Mouse (Mus musculus): ENCODE data around the gene Asb16. TPM values are rescaled to one million over a fixed set of nuclear protein-coding genes. Genes with fewer than 3 reads are reported as not detected.

Gene Asb16
- polyA plus RNA-seq, 1 experiment from 2014 or later: not detected

GRCm38 (mm10) chr11:102319410-102319792 lies 50.9 kb downstream of the Asb16 start, which contains the start of gene Ubtf:
Gene Ubtf (minus strand): TSS chr11:102319742.
- Histone ChIP-seq H3K36me3 (peaks cover 13% of the 10 kb centered on the region), H3K4me1 (peaks cover 22% of the 10 kb centered on the region), H3K9ac (peak within 1 kb of the TSS; percentile 100), H3K9me3 (replicated peaks) (no peaks in the 10 kb centered on the region), H3K4me2 (replicated peaks) (peak within 1 kb of the TSS; percentile 88), H3K27me3 (no peaks in the 10 kb centered on the region), H3K4me3 (peak within 1 kb of the TSS; percentile 100), H3K27ac (peak within 1 kb of the TSS; percentile 100)
- WGBS: under 1% methylated on average over 25 of the region's 25 CpGs
- 0 out of 2 replicates have a peak, but pooled peaks have one; percentile 9 for ATAC-seq (ENCODE audit: low FRiP score)

- H3K9me3 ChIP-seq (replicated peaks): no peaks in the 10 kb centered on the region
- under 1% methylated on average over 38 of the region's 38 CpGs for WGBS
- peak; percentile 29; the same call in 1 of the 2 replicates for ATAC-seq (ENCODE audit: low FRiP score)
- H3K9ac ChIP-seq: peak overlapping the region; percentile 100
- H3K4me2 ChIP-seq (replicated peaks): peak overlapping the region; percentile 88
- no peaks in the 10 kb centered on the region for H3K27me3 ChIP-seq
- peak overlapping the region; percentile 100 for H3K27ac ChIP-seq
- H3K4me1 ChIP-seq: peaks cover 22% of the 10 kb centered on the region
- peaks cover 6% of the 10 kb centered on the region for H3K36me3 ChIP-seq
- H3K4me3 ChIP-seq: peak overlapping the region; percentile 100
These were observed 51.6 kb downstream of the Asb16 start for GRCm38 (mm10) chr11:102319941-102320685.

DNA sequence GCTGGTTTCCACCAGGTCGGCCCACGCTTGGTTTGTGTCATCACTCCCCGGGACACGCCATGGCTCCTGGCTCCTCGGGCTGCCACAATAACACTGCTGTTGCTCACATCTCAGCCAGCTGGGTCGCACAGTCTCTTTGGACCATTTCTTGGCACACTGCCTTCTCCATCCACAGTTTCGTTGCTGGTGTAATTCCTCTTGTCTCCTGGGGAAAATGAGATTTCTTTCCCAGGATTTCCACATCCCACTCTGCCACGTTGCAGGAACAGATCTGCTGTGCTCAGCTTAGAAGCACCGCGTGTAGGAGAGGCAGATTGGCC lies 52.1 kb downstream of the Asb16 start:
- peak overlapping the region; percentile 100 for H3K4me3 ChIP-seq
- no peaks in the 10 kb centered on the region for H3K9me3 ChIP-seq (replicated peaks)
- 0 out of 2 replicates have a peak, but pooled peaks have one; percentile 27 for ATAC-seq (ENCODE audit: low FRiP score)
- peak overlapping the region; percentile 100 for H3K27ac ChIP-seq
- H3K4me1 ChIP-seq: peaks cover 17% of the 10 kb centered on the region
- H3K9ac ChIP-seq: peak overlapping the region; percentile 100
- 14% methylated on average over 10 of the region's 10 CpGs for WGBS
- H3K27me3 ChIP-seq: no peaks in the 10 kb centered on the region
- H3K4me2 ChIP-seq (replicated peaks): peak overlapping the region; percentile 88
- H3K36me3 ChIP-seq: 0 out of 2 replicates have a peak, but pooled peaks cover 2% of the 10 kb centered on the region

DNA sequence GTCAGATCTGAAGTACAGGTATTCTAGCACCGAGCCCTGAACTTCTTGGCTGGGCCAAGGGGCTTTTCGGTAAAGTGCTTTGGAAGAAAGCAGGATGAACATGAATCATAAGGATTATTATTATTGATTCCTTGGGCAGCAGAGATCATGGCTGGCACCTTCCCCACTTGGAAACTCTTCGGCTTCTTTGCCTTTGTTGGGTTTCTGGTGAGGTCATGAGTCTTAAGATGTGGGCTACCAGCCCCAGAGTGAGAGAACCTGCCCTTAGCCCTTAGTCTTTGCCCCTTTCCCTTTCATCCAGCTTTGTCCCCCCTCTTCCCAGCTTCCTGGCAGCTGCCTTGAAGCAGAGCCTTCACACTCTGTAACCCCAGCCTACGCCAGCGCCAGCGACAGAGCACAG lies 53.4 kb downstream of the Asb16 start:
- Histone ChIP-seq H3K9me3 (replicated peaks) (no peaks in the 10 kb centered on the region), H3K27ac (no peak overlapping the region), H3K4me1 (peaks cover 8% of the 10 kb centered on the region; the same call in 1 of the 2 replicates), H3K4me2 (replicated peaks) (no peak overlapping the region), H3K4me3 (no peak overlapping the region), H3K36me3 (no peaks in the 10 kb centered on the region), H3K27me3 (no peaks in the 10 kb centered on the region), H3K9ac (no peak overlapping the region)
- ATAC-seq (ENCODE audit: low FRiP score): no peak
- WGBS: 78% methylated on average over 6 of the region's 6 CpGs

GRCm38 (mm10) chr11:102323516-102323915 lies 55.0 kb downstream of the Asb16 start:
- Histone ChIP-seq H3K9me3 (replicated peaks) (no peaks in the 10 kb centered on the region), H3K27ac (no peak overlapping the region), H3K4me1 (peaks cover 8% of the 10 kb centered on the region; the same call in 1 of the 2 replicates), H3K4me2 (replicated peaks) (no peak overlapping the region), H3K4me3 (no peak overlapping the region), H3K27me3 (no peaks in the 10 kb centered on the region), H3K9ac (no peak overlapping the region), H3K36me3 (no peaks in the 10 kb centered on the region)
- no peak for ATAC-seq (ENCODE audit: low FRiP score)
- WGBS: 82% methylated on average over 1 of the region's 1 CpGs

DNA sequence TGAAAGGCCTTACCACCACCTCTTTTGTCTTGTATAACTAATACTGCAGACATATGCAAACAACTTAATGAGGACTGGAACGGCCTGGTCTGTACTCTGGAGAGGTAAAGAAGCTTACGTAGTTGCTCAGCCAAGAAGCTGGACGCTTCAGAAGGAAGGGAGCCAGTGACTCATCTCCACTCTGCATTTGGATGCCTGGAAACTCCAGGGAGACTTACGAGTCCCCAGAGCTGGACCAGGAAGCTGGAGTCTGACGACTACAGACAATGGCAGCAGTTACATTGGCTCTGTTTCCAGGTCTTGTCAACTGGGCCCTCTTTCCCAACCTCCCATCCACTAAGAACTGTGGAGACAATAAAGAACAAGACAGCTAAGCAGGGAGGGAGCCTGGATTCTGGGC lies 58.7 kb downstream of the Asb16 start:
- no peaks in the 10 kb centered on the region for H3K9me3 ChIP-seq (replicated peaks)
- no peaks in the 10 kb centered on the region for H3K36me3 ChIP-seq
- no peak for ATAC-seq (ENCODE audit: low FRiP score)
- H3K4me2 ChIP-seq (replicated peaks): no peak overlapping the region
- H3K27ac ChIP-seq: no peak overlapping the region
- no peaks in the 10 kb centered on the region for H3K27me3 ChIP-seq
- WGBS: 73% methylated on average over 5 of the region's 5 CpGs
- no peak overlapping the region for H3K4me3 ChIP-seq
- H3K9ac ChIP-seq: no peak overlapping the region
- H3K4me1 ChIP-seq: no peaks in the 10 kb centered on the region

DNA sequence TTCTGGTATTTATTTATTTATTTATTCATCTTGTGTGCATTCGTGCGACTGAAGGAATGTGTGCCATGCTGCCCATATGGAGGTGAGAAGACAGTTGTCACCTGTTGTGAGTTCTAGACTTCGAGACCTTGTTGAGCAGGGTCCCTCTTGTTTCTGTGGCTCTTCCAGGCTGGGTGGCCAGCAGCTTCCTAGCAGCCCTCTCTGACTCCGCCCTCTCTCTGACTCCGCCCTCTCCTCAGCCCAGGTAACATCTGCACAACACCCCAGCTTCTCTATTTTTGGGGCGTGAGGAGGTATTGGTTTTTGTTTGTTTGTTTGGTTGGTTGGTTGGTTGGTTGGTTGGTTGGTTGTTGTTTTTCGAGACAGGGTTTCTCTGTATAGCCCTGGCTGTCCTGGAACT lies 59.3 kb downstream of the Asb16 start:
- 89% methylated on average over 7 of the region's 7 CpGs for WGBS
- H3K4me1 ChIP-seq: no peaks in the 10 kb centered on the region
- no peak overlapping the region for H3K4me2 ChIP-seq (replicated peaks)
- H3K9ac ChIP-seq: no peak overlapping the region
- no peak overlapping the region for H3K27ac ChIP-seq
- no peaks in the 10 kb centered on the region for H3K9me3 ChIP-seq (replicated peaks)
- no peak for ATAC-seq (ENCODE audit: low FRiP score)
- H3K36me3 ChIP-seq: no peaks in the 10 kb centered on the region
- H3K4me3 ChIP-seq: no peak overlapping the region
- no peaks in the 10 kb centered on the region for H3K27me3 ChIP-seq

Small RNA genes within 50 kb of the gene (microRNA-seq; reads per million reads assigned to microRNA genes)
- 1.6 reads per million for gene Mir8101

Other genes starting within 250 kb of the Asb16 start
- 35.6 and 36.2 TPM in 2 replicates for gene Mpp3, start 240.3 kb upstream of the Asb16 start, polyA plus RNA-seq (2016; fragmentation: Nextera tagmentation; extraction: Ambion mirVana)
- gene Cd300lg, start 227.2 kb upstream of the Asb16 start, polyA plus RNA-seq (2016; fragmentation: Nextera tagmentation; extraction: Ambion mirVana): 0.12 and 0.43 TPM in 2 replicates
- 22.0 and 24.1 TPM in 2 replicates for gene Mpp2, start 180.2 kb upstream of the Asb16 start, polyA plus RNA-seq (2016; fragmentation: Nextera tagmentation; extraction: Ambion mirVana)
- not detected in 2 replicates for gene Ppy, start 167.4 kb upstream of the Asb16 start, polyA plus RNA-seq (2016; fragmentation: Nextera tagmentation; extraction: Ambion mirVana)
- gene Pyy, start 160.9 kb upstream of the Asb16 start, polyA plus RNA-seq (2016; fragmentation: Nextera tagmentation; extraction: Ambion mirVana): 3.3 and 5.5 TPM in 2 replicates
- 0.14 TPM in 1 of 2 replicates, not detected in the other for gene Nags, start 123.2 kb upstream of the Asb16 start, polyA plus RNA-seq (2016; fragmentation: Nextera tagmentation; extraction: Ambion mirVana)
- gene Tmem101, start 112.3 kb upstream of the Asb16 start, polyA plus RNA-seq (2016; fragmentation: Nextera tagmentation; extraction: Ambion mirVana): 37.9 and 40.4 TPM in 2 replicates
- gene Lsm12, start 83.4 kb upstream of the Asb16 start, polyA plus RNA-seq (2016; fragmentation: Nextera tagmentation; extraction: Ambion mirVana): 114 TPM in 2 replicates
- gene G6pc3, start 79.1 kb upstream of the Asb16 start, polyA plus RNA-seq (2016; fragmentation: Nextera tagmentation; extraction: Ambion mirVana): 26.8 and 27.0 TPM in 2 replicates
- 97.2 and 103 TPM in 2 replicates for gene Hdac5, start 38.6 kb upstream of the Asb16 start, polyA plus RNA-seq (2016; fragmentation: Nextera tagmentation; extraction: Ambion mirVana)
- 9.4 and 12.5 TPM in 2 replicates for gene BC030867, start 19.9 kb upstream of the Asb16 start, polyA plus RNA-seq (2016; fragmentation: Nextera tagmentation; extraction: Ambion mirVana)
- gene Tmub2, start 16.2 kb downstream of the Asb16 start, polyA plus RNA-seq (2016; fragmentation: Nextera tagmentation; extraction: Ambion mirVana): 67.9 and 68.4 TPM in 2 replicates
- gene Atxn7l3, start 27.9 kb downstream of the Asb16 start, polyA plus RNA-seq (2016; fragmentation: Nextera tagmentation; extraction: Ambion mirVana): 28.5 and 29.7 TPM in 2 replicates
- 101 and 111 TPM in 2 replicates for gene Ubtf, start 51.0 kb downstream of the Asb16 start, polyA plus RNA-seq (2016; fragmentation: Nextera tagmentation; extraction: Ambion mirVana)
- gene Slc4a1, start 97.5 kb downstream of the Asb16 start, polyA plus RNA-seq (2016; fragmentation: Nextera tagmentation; extraction: Ambion mirVana): 30.8 and 33.5 TPM in 2 replicates
- 125 and 140 TPM in 2 replicates for gene Rundc3a, start 124.7 kb downstream of the Asb16 start, polyA plus RNA-seq (2016; fragmentation: Nextera tagmentation; extraction: Ambion mirVana)
- gene Slc25a39, start 139.2 kb downstream of the Asb16 start, polyA plus RNA-seq (2016; fragmentation: Nextera tagmentation; extraction: Ambion mirVana): 148 and 157 TPM in 2 replicates
- 96.9 and 101 TPM in 2 replicates for gene Grn, start 161.6 kb downstream of the Asb16 start, polyA plus RNA-seq (2016; fragmentation: Nextera tagmentation; extraction: Ambion mirVana)
- 21.5 and 22.8 TPM in 2 replicates for gene Fam171a2, start 178.9 kb downstream of the Asb16 start, polyA plus RNA-seq (2016; fragmentation: Nextera tagmentation; extraction: Ambion mirVana)
- 7.1 and 8.5 TPM in 2 replicates for gene Itga2b, start 201.4 kb downstream of the Asb16 start, polyA plus RNA-seq (2016; fragmentation: Nextera tagmentation; extraction: Ambion mirVana)